Mouse (Mus musculus): ENCODE data around the gene Malrd1. TPM values are rescaled to one million over a fixed set of nuclear protein-coding genes. Genes with fewer than 3 reads are reported as not detected.

Gene Malrd1
- polyA plus RNA-seq, 1 experiment from 2014 or later, result 1.8 TPM

DNA sequence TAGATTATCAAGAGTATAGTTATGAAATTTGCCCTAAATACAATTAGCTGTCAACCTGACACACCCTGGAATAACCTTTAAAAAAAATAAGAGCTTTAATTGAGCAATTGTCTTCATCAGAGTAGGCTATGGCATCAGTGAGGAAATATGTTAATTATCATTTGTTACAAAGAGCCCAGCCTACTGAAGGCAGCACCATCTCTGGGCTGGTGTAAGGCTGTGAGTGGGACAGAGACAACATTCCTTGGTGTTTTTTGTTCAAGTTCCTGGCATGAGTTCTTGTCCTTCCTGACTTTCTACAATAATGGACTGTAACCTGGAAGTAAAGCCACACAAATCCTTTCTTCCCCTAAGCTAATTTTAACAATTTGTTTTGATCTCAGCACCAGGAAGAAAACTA lies 645.8 kb downstream of the Malrd1 start:
- Histone ChIP-seq H3K36me3 (ENCODE audit: control insufficient read depth, insufficient read depth) (no peaks in the 10 kb centered on the region), H3K9ac (ENCODE audit: low read depth, low read length) (no peak overlapping the region)

DNA sequence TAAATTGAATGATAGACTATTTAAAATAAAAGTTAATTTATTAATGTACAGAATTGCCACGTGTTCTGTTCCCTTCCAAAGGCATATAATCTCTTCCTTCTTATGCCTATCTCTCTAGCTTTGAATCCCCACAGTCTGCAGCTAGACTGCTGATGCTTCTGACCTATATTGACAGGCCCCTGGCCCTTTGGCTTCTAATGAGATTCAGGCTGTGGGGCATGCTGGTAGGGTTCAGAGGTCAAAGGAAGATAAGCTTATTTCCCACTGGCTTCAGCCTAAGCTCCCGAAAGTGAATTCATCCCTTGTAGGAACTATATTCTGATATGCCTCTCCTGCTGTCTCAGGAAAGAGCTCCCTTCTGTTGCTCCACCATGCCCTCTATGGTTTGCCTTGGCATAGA lies 647.1 kb downstream of the Malrd1 start:
- WGBS, result 40% methylated on average over 2 of the region's 2 CpGs

More for the DNA sequence above, 645.8 kb downstream of the Malrd1 start:
- TF ChIP-seq CTCF (IDR thresholded peaks at IDR 0.05; ENCODE audit: low read depth), result no peak
- no peak for ATAC-seq
- H3K9me3 ChIP-seq (ENCODE audit: control insufficient read depth), result no peaks in the 10 kb centered on the region
- no peak overlapping the region for H3K4me3 ChIP-seq (ENCODE audit: low read depth, low read length)
- no peaks in the 10 kb centered on the region for H3K27me3 ChIP-seq (replicated peaks; ENCODE audit: control insufficient read depth, insufficient read depth, low read length)
- H3K27ac ChIP-seq (ENCODE audit: low read depth, low read length), result no peak overlapping the region
- H3K4me2 ChIP-seq (replicated peaks; ENCODE audit: low read depth), result no peak overlapping the region
- no peaks in the 10 kb centered on the region for H3K4me1 ChIP-seq (replicated peaks; ENCODE audit: control insufficient read depth, insufficient read depth, low read length)

DNA sequence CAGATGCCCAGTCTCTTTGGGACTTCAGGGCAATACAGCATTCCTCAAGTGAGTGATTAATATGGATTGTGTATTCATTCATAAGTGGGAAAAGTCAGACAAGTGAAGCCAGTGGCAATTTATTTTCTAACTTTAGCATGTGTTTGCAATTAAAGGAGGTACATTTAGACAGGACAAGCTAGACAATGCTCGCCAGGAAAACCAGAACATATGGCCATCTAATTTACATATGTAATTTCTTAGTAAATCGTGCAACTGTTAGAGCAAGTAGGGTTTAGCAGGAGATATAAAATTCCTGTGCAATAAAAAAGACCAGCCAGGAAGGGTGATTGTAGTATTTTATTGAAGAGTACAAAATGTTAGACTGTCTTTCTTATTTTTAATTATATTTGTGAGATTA lies 655.9 kb downstream of the Malrd1 start:
- no peak overlapping the region for H3K27ac ChIP-seq (ENCODE audit: low read depth, low read length)
- H3K4me2 ChIP-seq (replicated peaks; ENCODE audit: low read depth), result no peak overlapping the region
- no peak for ATAC-seq
- no peak for TF ChIP-seq CTCF (IDR thresholded peaks at IDR 0.05; ENCODE audit: low read depth)
- H3K4me3 ChIP-seq (ENCODE audit: low read depth, low read length), result no peak overlapping the region
- H3K9ac ChIP-seq (ENCODE audit: low read depth, low read length), result no peak overlapping the region
- H3K27me3 ChIP-seq (replicated peaks; ENCODE audit: control insufficient read depth, insufficient read depth, low read length), result no peaks in the 10 kb centered on the region
- H3K4me1 ChIP-seq (replicated peaks; ENCODE audit: control insufficient read depth, insufficient read depth, low read length), result no peaks in the 10 kb centered on the region
- no peaks in the 10 kb centered on the region for H3K9me3 ChIP-seq (ENCODE audit: control insufficient read depth)
- H3K36me3 ChIP-seq (ENCODE audit: control insufficient read depth, insufficient read depth), result no peaks in the 10 kb centered on the region
- WGBS, result 84% methylated on average over 2 of the region's 2 CpGs

More for the DNA sequence above, 647.1 kb downstream of the Malrd1 start:
- H3K36me3 ChIP-seq (ENCODE audit: control insufficient read depth, insufficient read depth), result no peaks in the 10 kb centered on the region
- no peaks in the 10 kb centered on the region for H3K9me3 ChIP-seq (ENCODE audit: control insufficient read depth)
- no peaks in the 10 kb centered on the region for H3K4me1 ChIP-seq (replicated peaks; ENCODE audit: control insufficient read depth, insufficient read depth, low read length)
- H3K4me3 ChIP-seq (ENCODE audit: low read depth, low read length), result no peak overlapping the region
- no peak for TF ChIP-seq CTCF (IDR thresholded peaks at IDR 0.05; ENCODE audit: low read depth)
- H3K4me2 ChIP-seq (replicated peaks; ENCODE audit: low read depth), result no peak overlapping the region
- no peak for ATAC-seq
- H3K9ac ChIP-seq (ENCODE audit: low read depth, low read length), result no peak overlapping the region
- no peak overlapping the region for H3K27ac ChIP-seq (ENCODE audit: low read depth, low read length)
- no peaks in the 10 kb centered on the region for H3K27me3 ChIP-seq (replicated peaks; ENCODE audit: control insufficient read depth, insufficient read depth, low read length)

DNA sequence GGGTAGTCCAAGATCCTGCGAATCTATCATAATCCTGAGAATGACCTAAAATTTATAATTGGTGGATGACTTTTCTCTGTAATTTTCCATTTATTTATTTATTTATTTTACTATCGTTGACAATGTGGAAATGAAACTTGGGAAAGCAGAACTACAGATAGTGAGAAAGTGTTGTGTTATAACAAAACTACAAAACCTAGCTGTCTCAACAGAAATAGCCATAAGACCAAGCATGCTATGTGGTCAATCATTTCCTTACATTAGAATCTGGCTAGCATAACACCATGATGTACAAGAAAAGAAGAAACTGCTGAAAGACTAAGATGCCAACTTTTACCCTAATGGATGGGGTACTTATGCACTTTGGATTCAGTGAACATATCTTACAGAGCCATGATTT lies 656.9 kb downstream of the Malrd1 start:
- Histone ChIP-seq H3K4me3 (ENCODE audit: low read depth, low read length) (no peak overlapping the region), H3K36me3 (ENCODE audit: control insufficient read depth, insufficient read depth) (no peaks in the 10 kb centered on the region), H3K9ac (ENCODE audit: low read depth, low read length) (no peak overlapping the region), H3K4me1 (replicated peaks; ENCODE audit: control insufficient read depth, insufficient read depth, low read length) (no peaks in the 10 kb centered on the region), H3K9me3 (ENCODE audit: control insufficient read depth) (no peaks in the 10 kb centered on the region), H3K4me2 (replicated peaks; ENCODE audit: low read depth) (no peak overlapping the region), H3K27me3 (replicated peaks; ENCODE audit: control insufficient read depth, insufficient read depth, low read length) (no peaks in the 10 kb centered on the region), H3K27ac (ENCODE audit: low read depth, low read length) (no peak overlapping the region)
- no peak for TF ChIP-seq CTCF (IDR thresholded peaks at IDR 0.05; ENCODE audit: low read depth)
- WGBS, result 89% methylated on average over 2 of the region's 2 CpGs
- ATAC-seq, result no peak

DNA sequence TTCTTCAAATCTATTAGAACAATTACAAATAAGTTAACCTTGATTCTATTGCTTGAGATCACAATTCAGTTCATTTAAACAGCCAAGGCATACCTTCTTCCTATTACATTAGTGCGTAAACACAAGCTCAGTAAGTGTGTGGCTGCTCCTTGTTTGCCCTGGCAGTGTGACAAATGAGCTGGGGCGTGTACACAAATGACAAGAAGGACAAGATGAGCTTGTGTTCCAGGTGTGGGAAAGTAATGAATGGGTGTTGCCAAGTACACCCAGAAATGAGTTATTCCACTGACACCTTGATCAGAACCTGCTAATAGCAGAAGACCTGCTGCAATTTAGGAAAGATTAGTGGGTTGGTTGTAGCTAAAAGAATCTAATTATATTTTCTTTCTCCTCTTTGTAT lies 683.7 kb downstream of the Malrd1 start:
- WGBS, result 64% methylated on average over 2 of the region's 2 CpGs
- H3K36me3 ChIP-seq (ENCODE audit: control insufficient read depth, insufficient read depth), result no peaks in the 10 kb centered on the region
- no peaks in the 10 kb centered on the region for H3K4me1 ChIP-seq (replicated peaks; ENCODE audit: control insufficient read depth, insufficient read depth, low read length)
- ATAC-seq, result no peak
- no peak overlapping the region for H3K27ac ChIP-seq (ENCODE audit: low read depth, low read length)
- no peak overlapping the region for H3K9ac ChIP-seq (ENCODE audit: low read depth, low read length)
- H3K9me3 ChIP-seq (ENCODE audit: control insufficient read depth), result no peaks in the 10 kb centered on the region
- no peak overlapping the region for H3K4me3 ChIP-seq (ENCODE audit: low read depth, low read length)
- no peak overlapping the region for H3K4me2 ChIP-seq (replicated peaks; ENCODE audit: low read depth)
- no peak for TF ChIP-seq CTCF (IDR thresholded peaks at IDR 0.05; ENCODE audit: low read depth)
- H3K27me3 ChIP-seq (replicated peaks; ENCODE audit: control insufficient read depth, insufficient read depth, low read length), result no peaks in the 10 kb centered on the region

DNA sequence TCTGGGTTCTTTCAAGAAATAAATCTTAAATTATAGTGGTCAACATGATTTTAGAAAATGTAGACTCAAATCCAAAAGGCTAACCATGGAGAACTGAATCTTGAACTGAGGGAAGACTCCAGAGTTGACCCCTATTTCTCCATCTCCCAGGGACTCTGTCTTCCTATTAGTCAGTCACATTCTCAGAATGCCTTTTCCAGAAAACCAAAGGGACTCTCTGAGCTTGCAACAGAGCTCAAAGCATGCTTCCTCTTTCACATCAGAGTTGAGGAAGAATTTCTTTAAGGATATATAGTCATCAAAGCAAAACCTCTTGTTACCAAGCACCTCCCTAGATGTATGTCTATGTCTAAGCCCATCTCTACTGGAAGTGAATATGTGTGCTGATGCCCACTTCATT lies 686.5 kb downstream of the Malrd1 start:
- no peaks in the 10 kb centered on the region for H3K36me3 ChIP-seq (ENCODE audit: control insufficient read depth, insufficient read depth)
- no peaks in the 10 kb centered on the region for H3K9me3 ChIP-seq (ENCODE audit: control insufficient read depth)
- no peak for TF ChIP-seq CTCF (IDR thresholded peaks at IDR 0.05; ENCODE audit: low read depth)
- no peak overlapping the region for H3K9ac ChIP-seq (ENCODE audit: low read depth, low read length)
- no peak overlapping the region for H3K27ac ChIP-seq (ENCODE audit: low read depth, low read length)
- no peaks in the 10 kb centered on the region for H3K27me3 ChIP-seq (replicated peaks; ENCODE audit: control insufficient read depth, insufficient read depth, low read length)
- H3K4me3 ChIP-seq (ENCODE audit: low read depth, low read length), result no peak overlapping the region
- H3K4me1 ChIP-seq (replicated peaks; ENCODE audit: control insufficient read depth, insufficient read depth, low read length), result no peaks in the 10 kb centered on the region
- no peak for ATAC-seq
- H3K4me2 ChIP-seq (replicated peaks; ENCODE audit: low read depth), result no peak overlapping the region

DNA sequence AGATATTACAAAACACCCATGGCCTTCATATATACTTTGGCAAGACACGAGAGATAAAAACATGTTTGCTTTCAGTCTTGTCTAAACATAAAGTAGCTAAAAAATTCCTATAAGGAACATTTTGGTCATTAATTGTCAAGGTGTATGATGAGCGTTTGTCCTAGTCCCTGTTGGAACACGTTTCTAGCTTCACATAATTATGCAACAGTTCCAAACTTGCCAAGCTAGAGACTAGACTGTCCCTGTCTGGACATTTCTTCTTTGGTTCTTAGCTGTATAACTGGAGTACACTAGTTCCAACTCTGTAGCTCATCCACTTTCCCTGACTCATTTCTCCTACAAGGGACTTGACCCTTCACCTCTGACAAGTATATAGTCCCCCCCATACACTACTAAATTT lies 687.8 kb downstream of the Malrd1 start:
- Histone ChIP-seq H3K9ac (ENCODE audit: low read depth, low read length) (no peak overlapping the region), H3K27ac (ENCODE audit: low read depth, low read length) (no peak overlapping the region), H3K4me3 (ENCODE audit: low read depth, low read length) (no peak overlapping the region), H3K36me3 (ENCODE audit: control insufficient read depth, insufficient read depth) (no peaks in the 10 kb centered on the region), H3K27me3 (replicated peaks; ENCODE audit: control insufficient read depth, insufficient read depth, low read length) (no peaks in the 10 kb centered on the region), H3K4me1 (replicated peaks; ENCODE audit: control insufficient read depth, insufficient read depth, low read length) (no peaks in the 10 kb centered on the region), H3K4me2 (replicated peaks; ENCODE audit: low read depth) (no peak overlapping the region), H3K9me3 (ENCODE audit: control insufficient read depth) (no peaks in the 10 kb centered on the region)
- 77% methylated on average over 3 of the region's 3 CpGs for WGBS
- TF ChIP-seq CTCF (IDR thresholded peaks at IDR 0.05; ENCODE audit: low read depth), result no peak
- no peak for ATAC-seq

Measured in intestine, postnatal 0 days (tissue).